Mouse (Mus musculus) right cerebral cortex, postnatal 25 days (tissue): Measurements from ENCODE around the gene Jph2.

Experiments used
- DNase-seq: peaks from one replicate; pipeline ENCODE4 v3.0.0; 2022

Jph2 gene

DNA sequence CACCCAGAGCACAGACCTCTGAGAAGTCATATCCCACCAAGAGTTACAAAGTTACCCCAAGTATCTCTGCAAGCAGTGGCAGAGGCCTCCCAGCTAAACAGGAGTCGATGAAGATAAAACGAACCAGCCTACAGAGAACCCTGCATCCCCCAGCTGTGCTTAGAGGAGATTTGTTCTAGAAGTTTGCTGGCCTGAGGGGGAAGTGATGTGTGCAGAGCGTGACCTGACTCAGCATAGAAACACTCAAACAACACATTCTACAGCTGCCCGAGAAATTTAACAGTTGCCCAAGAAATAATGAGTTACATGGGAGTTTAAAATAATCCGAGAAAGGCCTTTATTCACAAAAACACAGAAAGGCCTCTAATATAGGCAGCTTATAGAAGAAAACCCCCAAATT lies 39.1 kb downstream of the Jph2 start:
- no peak for DNase-seq

DNA sequence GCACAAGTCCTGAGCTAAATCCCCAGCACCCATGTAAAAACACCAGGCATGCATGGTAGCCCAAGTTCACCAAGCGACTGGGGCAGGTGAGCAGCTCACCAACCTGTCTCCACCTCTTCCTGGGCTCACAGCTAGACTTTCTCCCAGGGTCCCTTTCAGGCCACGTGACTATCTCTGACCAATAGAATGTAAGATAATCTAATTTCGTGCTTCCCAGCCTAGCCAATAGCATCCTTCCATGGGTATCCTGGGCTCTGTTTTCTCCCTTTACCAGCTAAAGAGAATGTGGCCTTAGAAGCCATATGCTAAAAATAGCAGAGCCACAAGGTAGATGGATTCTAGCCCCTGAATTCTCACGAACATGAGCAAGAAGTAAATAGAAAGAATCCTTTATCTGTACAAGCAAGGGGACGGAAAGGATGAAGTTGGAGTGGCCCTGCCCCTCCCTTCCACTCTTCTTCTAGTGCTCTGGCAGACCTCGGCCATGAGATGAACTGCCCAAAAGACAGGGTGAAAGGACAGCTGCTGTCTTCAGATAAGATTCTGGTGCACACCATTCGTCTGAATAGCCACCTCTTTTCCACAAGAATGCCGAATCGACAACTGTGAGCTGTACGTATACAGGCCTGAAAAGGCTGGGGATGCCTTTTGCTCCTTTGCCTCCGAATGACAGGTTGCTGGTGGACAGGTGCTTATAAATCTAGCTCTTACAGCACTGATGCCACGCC lies 41.5 kb downstream of the Jph2 start:
- DNase-seq, result no peak

DNA sequence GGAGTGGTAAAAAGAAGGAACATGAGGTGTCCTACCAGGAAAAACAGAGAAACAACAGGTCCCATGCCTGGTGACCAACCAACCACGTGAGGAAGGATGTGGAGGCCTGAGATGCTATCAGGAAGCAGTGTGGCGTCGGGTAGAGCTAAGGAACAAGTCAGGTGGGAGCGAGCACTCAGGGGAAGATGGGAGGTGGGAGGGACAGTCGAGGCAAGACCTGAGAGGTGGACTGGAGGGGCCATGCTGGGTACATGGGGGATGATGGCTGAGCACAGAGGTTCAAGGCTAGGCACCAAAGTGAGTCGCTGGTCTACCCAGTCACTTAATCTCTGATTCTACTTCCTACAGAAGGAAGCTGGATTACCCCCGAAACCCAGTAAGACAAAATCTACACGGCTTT lies 42.1 kb downstream of the Jph2 start:
- DNase-seq, result no peak

DNA sequence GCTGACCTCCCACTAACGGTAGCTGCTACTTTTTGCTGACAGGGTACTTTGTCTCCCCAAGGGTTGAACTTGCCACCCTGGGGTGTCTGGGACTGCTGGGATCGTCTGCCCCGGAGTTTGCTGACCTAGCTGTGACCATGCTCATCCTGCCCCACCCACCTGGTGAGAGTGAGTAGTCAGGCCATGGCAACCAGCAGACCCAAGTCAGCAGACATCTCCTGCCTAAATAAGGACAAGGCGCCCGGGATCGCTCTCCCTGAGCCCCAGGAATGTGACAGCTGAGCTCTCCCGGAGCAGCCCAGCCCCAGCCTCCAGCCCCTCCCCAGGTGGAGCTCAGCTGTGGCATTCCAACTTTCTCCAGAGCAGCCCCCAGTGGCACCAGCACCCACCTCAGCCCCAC lies 44.1 kb downstream of the Jph2 start:
- no peak for DNase-seq

DNA sequence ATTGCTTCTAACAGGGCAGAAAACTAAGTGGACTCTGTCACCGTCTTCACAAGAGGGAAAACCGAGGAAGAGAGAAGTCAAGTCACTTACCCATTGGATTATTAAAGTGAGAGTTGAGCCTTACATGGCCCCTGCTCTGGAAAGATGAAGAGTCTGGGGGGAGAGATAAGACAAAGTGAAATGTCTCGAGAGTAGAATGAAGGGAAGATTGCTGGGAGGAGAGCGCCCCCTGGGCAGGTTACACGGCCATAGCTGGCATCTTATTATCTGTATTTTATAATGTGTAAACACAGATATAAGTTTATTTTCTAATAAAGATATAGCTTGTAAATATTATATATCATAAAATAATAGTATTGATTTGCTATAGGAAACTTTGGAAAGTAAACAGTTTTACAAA lies 47.4 kb downstream of the Jph2 start:
- DNase-seq, result no peak

DNA sequence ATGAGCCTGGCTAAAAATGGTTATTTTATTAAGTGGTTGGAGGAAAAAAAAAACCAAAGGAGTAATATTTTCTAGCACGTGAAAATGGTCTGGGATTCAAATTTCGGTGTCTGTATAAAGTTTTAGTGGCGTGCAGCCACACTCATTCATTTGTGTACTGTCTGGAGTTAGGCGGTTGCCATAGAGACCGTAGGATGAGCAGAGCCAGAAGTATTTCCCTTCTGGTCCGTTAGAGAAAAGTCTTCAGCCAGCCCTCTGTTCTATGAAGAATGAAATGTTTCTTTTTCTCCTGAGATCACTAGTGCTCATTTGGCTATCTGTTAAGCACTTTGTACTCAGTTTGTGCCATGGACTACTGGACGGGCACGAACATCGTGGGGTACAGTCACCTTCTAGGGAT lies 48.4 kb downstream of the Jph2 start:
- DNase-seq, result peak; percentile 10

DNA sequence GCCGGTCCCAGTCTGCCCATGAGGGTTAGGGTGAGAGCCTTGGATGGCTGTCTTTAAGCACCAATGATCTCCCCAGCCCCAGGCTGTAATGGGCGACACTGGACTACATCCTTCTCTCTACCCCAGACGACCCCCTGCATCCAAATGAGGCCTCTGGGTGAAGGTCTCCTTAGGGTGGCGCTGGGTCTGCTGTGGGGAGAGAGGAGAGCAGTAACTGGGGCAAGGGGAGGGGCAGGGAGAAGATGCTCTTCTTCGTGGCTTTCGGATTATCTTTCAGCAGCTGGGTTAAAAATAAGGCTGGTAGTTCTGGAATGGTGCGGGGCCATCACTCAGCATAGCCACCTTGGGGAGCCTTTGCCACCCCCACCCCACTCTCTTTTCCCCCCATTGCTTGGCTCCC lies 49.1 kb downstream of the Jph2 start:
- DNase-seq, result no peak

DNA sequence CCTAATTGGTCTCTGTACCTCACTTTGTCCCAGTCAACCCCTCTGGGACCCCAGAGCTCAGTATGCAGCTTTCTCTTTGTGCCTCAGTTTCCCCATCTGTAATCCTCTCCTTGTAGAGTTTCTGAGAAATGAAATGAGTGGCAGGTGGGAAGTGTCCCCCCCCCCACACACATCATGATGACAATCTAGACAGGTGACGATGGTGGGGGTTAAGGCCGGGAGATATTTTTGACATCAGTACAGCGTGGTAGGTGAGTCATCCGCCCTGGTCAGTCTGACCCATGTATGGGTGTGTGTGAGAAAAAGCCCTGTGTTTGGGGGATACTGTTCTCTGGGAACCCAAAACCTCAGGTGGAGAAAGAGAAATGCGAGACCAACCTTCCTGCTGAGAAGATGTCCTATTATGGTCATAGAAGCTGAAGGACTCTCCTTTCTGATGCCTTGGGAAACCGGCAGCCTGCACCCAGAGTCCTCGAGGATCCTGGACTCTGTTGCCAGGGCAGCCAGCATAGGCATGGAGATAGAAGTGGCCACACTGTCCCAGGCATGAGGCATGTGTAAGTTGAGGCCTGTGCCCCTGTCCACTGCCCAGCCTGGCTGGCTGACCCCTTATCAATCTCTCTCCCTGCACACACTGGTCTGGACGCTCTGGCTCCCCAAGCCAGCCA lies 50.1 kb downstream of the Jph2 start:
- DNase-seq, result no peak

DNA sequence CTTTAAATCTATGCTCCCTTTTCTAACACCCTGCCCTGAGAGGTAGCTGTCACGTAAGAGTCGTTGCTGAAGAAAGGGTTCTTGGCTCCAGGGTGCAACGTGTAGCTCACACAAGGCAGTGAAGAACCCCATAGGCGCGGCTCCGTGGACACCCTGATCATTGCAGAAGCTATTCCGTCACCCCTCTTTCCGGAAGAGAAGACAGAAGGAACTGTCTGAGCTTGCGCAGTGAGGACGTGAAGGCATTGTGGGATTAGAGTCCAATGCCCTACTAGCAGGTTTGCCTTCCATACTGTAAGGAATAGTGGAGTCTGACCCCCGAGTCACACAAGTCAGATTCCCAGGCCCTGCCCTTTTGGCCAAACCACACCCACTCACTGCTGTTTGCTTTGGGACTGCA lies 51.3 kb downstream of the Jph2 start:
- DNase-seq, result no peak

DNA sequence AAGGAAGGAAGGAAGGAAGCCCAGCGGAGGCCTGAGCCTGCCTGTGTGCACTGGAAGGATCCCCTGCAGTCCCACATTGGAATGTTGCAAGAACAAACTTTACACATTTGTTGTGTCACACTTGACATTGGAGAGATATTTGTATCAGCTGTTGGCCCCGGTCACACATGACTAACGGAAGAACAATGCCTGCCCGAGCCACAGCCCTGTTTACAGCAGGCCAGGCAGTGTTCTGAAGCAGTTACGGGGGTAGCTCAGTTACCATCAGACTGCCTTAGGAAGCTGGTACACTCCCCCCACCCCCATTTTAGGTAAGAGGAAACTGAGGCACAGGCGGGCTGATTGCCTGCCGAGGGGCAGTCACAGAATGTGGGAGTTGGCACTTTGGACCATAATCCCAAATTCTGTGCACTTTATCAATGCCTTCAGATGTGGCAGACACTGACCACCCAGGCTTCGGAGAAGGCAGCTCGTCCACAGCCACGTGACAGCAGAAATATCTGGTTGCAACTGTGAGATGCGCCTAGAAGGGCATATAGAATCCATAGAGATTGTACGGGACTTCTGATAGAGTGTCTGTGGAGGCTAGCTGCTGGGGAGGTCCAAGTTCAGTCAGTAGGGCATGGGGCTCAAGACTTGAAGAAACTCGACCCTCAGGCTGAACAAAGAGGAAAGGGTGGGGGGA lies 52.7 kb downstream of the Jph2 start:
- DNase-seq, result no peak

DNA sequence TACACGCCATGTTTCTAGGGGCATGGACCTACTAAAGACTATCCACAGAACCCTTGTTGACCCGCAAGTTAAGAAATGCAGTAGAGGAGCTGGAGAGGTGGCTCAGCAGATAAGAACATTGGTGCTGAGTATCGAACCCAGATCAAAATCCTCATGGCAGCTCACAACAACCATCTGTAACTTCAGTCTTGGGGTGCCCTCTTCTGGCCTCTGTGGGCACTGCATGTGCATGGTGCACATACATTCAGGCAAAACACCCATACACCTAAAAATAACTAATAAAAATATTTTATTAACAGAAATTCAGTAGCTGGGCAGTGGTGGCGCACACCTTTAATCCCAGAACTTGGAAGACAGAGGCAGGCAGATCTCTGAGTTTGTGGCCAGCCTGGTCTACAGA lies 54.1 kb downstream of the Jph2 start:
- DNase-seq, result no peak

DNA sequence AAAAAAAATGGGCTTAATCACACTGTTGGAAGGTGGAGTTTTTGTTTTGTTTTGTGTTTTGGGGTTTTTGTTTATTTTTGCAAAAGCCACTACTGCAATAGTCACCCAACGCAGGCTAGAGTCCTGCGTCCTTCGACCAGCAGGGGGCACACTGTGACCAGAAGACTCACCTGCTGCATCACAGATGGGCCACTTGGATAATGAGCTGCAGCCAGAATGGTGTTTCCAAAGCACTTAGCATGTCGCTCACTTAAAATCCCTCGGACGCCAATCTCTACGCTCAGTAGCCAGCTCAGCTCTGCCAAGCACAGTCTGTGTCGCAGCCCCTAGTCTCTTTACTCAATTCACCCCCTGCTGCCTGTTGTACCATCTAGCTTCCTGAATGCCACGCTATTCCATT lies 57.5 kb downstream of the Jph2 start:
- peak; percentile 41 for DNase-seq

DNA sequence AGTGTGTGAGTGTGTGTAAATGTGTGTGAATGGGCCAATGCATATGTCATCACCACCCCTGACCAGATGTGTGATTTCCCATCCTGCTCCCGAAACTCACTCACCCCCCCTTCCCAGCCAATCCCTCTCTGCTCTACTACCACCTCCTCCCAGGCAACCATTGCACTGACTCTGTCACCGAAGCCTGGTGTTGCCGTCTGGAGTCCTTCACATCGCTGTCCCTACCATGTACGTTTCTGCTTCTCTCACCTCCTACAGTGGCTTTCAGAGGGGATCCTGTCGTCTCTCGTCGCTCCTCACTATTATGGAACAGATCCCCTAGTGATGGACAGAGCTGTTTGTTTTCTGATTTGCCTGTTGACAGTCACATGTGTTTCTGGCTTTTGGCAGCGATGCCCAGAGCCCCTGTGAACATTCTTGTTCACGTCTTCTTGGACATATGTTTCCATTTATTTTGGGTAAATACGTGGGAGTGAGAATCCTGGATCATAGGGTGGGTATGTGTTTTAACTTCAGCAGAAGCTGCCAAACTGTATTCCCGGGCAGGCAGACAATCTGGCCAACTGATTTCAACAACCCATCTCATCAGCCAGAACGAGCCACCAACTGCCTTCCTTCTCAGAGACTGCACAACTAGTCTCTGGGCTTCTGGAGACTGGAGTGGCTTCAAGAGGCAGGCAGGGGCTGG lies 65.3 kb downstream of the Jph2 start:
- DNase-seq, result peak; percentile 56

DNA sequence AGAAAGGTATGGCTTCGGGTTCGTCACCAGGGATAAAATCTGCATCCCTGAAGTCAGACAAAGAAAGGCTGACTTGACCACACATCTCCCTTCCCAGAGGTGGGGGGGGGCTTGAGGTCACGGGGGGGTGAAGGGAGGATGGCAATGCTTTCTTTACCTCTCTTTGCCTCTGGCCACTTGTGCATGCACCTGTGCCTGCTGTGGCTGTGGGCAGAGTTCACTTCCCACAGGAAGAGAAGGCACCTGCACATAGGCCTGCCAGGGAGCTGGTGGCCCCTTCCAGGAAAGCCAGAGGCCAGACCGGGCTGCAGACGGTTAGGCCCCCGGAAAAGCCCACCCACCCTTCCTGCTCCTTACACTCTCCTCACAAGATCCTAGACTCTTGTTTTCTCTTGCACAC lies 66.4 kb downstream of the Jph2 start:
- no peak for DNase-seq

DNA sequence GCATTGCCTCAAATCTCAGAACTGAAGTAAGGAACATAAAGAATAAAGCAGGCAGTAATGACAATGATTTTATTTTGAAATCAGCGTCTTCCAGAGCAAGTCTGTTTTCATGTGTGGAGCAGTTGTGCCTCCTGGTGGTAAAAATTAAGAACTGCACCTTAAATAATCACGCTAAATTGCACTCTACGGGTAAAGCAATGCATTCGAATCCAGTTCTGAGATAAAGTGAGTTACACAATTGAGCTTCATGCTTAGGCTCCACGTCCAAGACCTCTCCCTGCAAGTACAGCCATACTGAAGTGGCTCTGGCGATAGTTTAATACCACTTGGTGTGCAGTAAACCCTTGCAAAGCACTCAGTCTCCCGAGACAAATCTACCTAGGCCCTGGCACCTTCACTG lies 67.1 kb downstream of the Jph2 start:
- no peak for DNase-seq

DNA sequence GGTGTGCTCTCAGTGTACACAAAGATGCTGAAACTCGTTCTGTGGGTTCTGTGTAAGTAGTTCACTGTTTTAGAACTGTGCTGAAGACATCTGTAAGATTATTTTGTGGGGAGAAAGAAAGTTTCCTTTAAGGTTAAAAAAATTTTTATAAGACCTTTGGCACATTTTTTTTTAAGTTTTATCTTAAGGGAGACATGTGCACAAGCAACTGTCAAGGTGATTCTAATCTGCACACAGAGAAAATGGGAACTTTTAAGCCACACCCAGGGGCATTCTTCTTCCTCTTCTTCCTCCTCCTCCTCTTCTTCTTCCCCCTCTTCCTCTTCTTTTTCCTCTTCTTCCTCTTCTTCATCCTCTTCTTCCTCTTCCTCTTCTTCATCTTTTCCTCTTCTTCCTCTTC lies 74.6 kb downstream of the Jph2 start:
- no peak for DNase-seq

DNA sequence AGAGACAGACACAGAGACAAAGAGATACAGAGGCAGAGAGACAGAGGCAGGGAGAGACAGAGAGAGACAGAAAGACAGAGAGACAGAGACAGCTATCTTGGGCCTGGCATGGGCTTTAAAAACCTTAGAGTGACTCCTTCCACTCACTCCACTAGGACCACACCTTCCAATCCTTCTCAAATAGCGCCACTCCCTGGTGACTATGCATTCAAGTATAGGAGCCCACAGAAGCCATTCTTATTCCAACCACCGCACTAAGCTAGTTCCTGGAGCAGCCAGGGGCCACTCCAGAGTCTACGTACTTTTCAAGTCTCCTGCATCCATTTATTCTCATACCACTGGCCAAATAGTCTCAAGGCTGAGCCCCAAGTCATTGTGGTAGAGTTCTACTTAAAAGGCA lies 79.0 kb downstream of the Jph2 start:
- DNase-seq, result no peak

DNA sequence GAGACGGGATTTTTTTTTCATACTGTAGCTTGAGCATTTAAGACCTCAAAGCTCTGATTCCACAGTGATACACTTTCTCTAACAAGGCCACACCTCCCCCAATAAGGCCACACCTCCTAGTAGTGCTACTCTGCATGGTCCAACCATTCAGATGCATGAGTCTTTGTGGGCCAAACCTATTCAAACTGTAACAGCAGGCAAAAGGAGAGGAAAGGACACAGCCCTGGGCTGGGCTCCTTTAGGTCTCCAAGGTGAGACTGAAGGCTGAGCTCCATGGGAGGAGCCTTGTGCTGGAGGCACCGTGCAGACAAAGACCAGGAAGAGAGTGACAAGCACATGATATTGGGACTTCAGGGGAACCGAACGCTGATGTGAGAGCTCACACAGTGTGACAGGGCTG lies 80.5 kb downstream of the Jph2 start:
- DNase-seq, result no peak

DNA sequence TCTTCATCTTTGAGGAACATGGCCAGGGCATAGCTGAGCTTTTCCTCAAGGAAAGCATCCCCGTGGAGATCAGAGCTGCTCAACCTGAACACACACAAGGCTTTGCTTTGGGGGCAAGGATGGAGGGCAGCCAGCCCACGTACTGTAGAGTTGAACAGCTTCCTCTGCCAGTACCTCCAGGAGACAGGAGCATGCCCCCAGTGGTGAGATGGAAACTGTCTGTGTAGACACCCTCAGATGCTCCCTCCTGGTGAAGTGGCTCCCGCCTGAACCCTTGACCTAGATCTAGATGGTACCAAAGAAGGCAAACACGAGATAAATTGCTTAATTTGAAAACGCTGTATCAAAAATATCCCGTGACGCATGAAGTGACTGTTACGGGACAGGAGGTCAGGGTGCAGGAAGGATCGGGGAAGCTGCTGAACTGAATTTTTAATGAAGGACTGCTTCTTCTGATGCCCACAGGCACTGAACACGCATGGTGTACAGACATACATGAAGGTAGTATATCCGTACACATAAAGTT lies 87.6 kb downstream of the Jph2 start:
- no peak for DNase-seq

DNA sequence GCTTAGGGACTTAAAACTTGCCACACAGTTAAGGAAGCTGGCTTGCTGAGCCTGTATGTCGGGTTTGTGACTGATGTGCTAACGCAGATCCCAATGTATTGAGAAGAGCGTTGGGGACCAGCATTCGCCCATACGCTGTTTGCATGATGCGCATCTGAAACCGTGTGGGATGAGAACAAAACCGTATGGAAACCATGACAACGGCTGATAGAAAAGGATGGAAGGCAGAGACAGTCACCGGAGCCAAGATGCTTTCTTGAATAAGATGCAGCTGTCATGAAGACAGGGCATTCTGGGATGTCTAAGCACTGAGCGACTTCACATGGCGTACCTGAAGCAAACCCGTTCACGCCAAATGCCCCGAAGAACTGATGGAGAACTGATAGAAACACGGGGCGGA lies 88.4 kb downstream of the Jph2 start:
- DNase-seq, result peak; percentile 38

DNA sequence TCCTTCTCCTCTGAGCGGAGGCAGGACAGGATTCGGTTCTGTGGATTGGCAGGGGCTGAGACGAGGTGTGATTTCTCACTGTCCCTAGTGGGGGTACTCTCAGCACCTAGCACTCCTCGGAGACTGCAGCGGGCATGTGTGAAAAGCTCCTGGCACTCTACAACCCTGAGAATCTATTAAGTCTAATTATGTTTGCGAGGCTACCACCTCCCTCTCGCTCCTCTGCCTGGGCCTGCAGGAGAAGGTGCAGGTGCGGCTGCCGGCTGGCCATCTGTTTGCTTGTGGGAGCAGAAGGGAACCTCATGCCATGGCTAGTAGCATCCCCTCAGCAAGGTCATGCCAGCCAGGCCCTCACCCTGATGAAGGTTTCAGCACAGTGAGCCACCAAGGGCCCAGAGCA lies 94.8 kb downstream of the Jph2 start:
- no peak for DNase-seq

DNA sequence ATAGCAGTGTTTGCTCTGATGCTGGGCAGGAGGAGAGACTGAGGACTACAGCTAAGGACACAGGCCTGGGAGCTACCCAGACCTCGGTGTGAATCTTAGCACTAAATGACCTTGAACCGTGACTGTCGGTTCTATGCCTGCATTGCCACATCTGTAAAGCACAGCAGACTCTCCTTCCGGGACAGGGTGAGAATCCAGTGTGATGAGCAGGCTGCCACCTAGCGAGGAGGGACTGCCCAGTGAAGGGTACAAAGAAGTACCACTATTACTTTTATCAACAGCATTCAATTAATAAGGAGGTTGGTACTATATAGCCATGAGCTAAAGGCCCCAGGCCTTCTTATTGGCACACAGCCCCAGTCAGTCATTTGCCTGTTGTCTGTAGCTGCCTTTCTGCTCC lies 96.2 kb downstream of the Jph2 start:
- DNase-seq, result no peak
